Mouse (Mus musculus) CH12.LX (cell line): ENCODE measurements at regions not wholly inside any gene's neighbourhood (a gene's known extent, or its start where the extent isn't known, plus 50 kb on each side); places are given as distances from the start of the nearest gene placed in this dataset.

Experiments used
- DNase-seq: peaks from one replicate; pipeline ENCODE4 v3.0.0-alpha.2; 2013; ENCODE audit errors: extremely low read depth
- H3K27ac ChIP-seq: 2 replicates; pipeline ENCODE4 v1.5.1; 2012; ENCODE audit warnings: low read depth, mild to moderate bottlenecking, control low read depth, moderate library complexity; ENCODE audit not compliant: insufficient read depth
- H3K27me3 ChIP-seq: replicated peaks from 2 replicates; pipeline ENCODE3; 2012; ENCODE audit warnings: inconsistent platforms
- H3K36me3 ChIP-seq, 2 experiments: replicated peaks in 1 of 2; 2 replicates each; pipeline versions ENCODE3 to v1.6.1; 2012; ENCODE audit warnings: inconsistent platforms in 1 of 2, low read length in 1 of 2, mild to moderate bottlenecking in 1 of 2, mixed read lengths in 1 of 2, moderate library complexity in 1 of 2; ENCODE audit not compliant: control insufficient read depth in 1 of 2, insufficient read depth in 1 of 2
- H3K4me1 ChIP-seq, 2 experiments: 2 replicates each; pipeline ENCODE4 v1.6.1; 2012; ENCODE audit warnings: inconsistent platforms in 1 of 2, moderate library complexity in 1 of 2; ENCODE audit not compliant: insufficient read depth in 2 of 2, control insufficient read depth in 1 of 2
- H3K4me2 ChIP-seq: 2 replicates; pipeline ENCODE4 v1.6.1; 2012; ENCODE audit warnings: low read depth, mild to moderate bottlenecking, control low read depth; ENCODE audit not compliant: poor library complexity, insufficient read depth, severe bottlenecking
- H3K4me3 ChIP-seq, 3 experiments: fragments of 150-350 bp in 1 of 3; sonication (generic) in 1 of 3; replicated peaks in 1 of 3; 2 replicates each; pipeline versions ENCODE3 to v1.5.1; 2011 to 2012; ENCODE audit warnings: low read depth in 2 of 3, low read length in 2 of 3, mild to moderate bottlenecking in 2 of 3, moderate library complexity in 2 of 3, control low read depth in 1 of 3, improper control_type of control experiment in 1 of 3, inconsistent platforms in 1 of 3, mixed read lengths in 1 of 3; ENCODE audit not compliant: poor library complexity in 1 of 3
- H3K79me2 ChIP-seq: replicated peaks from 2 replicates; pipeline ENCODE4 v1.6.1; 2012; ENCODE audit warnings: mild to moderate bottlenecking, moderate library complexity; ENCODE audit not compliant: control insufficient read depth, poor library complexity, insufficient read depth, severe bottlenecking; ENCODE audit errors: extremely low read depth
- H3K9ac ChIP-seq: 2 replicates; pipeline ENCODE4 v1.6.1; 2012; ENCODE audit warnings: low read depth, mild to moderate bottlenecking, control low read depth, moderate library complexity; ENCODE audit not compliant: insufficient read depth
- H3K9me3 ChIP-seq: replicated peaks from 2 replicates; pipeline ENCODE3; 2012; ENCODE audit warnings: low read length, inconsistent platforms, mixed read lengths
- CHD1 ChIP-seq: IDR thresholded peaks from 2 replicates; pipeline ENCODE4 v1.6.1; 2012; ENCODE audit warnings: low read depth, low read length, improper control_type of control experiment, inconsistent platforms
- CHD2 ChIP-seq: IDR thresholded peaks from 2 replicates; pipeline ENCODE4 v1.6.1; 2011; ENCODE audit warnings: low read length, improper control_type of control experiment
- CTCF ChIP-seq, 2 experiments: IDR thresholded peaks in 1 of 2; conservative IDR thresholded peaks in 1 of 2; 2 replicates each; pipeline ENCODE4 v1.5.1; 2011 to 2012; ENCODE audit warnings: low read depth in 2 of 2, low read length in 2 of 2, improper control_type of control experiment in 1 of 2, inconsistent platforms in 1 of 2, mild to moderate bottlenecking in 1 of 2, moderate library complexity in 1 of 2
- ELF1 ChIP-seq: IDR thresholded peaks from 2 replicates; pipeline ENCODE4 v1.6.1; 2014; ENCODE audit warnings: low read depth, mild to moderate bottlenecking, inconsistent platforms, low read length, improper control_type of control experiment
- ETS1 ChIP-seq: conservative IDR thresholded peaks from 2 replicates; pipeline ENCODE4 v1.6.1; 2012; ENCODE audit warnings: low read depth, mild to moderate bottlenecking, inconsistent platforms, low read length, improper control_type of control experiment, moderate library complexity
- GABPA ChIP-seq: IDR thresholded peaks from 2 replicates; pipeline ENCODE4 v1.6.1; 2012; ENCODE audit warnings: low read depth, low read length, improper control_type of control experiment, inconsistent platforms; ENCODE audit not compliant: insufficient replicate concordance
- IRF4 ChIP-seq: IDR thresholded peaks from 2 replicates; pipeline ENCODE4 v1.6.1; 2014; ENCODE audit warnings: low read depth, mild to moderate bottlenecking, inconsistent platforms, low read length, improper control_type of control experiment
- KAT2A ChIP-seq: IDR thresholded peaks from 2 replicates; pipeline ENCODE4 v1.6.1; 2012; ENCODE audit warnings: low read length, improper control_type of control experiment, inconsistent platforms; ENCODE audit not compliant: insufficient replicate concordance
- MAX ChIP-seq: IDR thresholded peaks from 2 replicates; pipeline ENCODE4 v1.6.1; 2011; ENCODE audit warnings: low read length, improper control_type of control experiment
- MEF2A ChIP-seq: IDR thresholded peaks from 2 replicates; pipeline ENCODE4 v1.6.1; 2014; ENCODE audit warnings: low read depth, mild to moderate bottlenecking, inconsistent platforms, low read length, improper control_type of control experiment, borderline replicate concordance
- MYC ChIP-seq: IDR thresholded peaks from 2 replicates; pipeline ENCODE4 v1.6.1; 2011; ENCODE audit warnings: low read depth, mild to moderate bottlenecking, improper control_type of control experiment, low read length
- PAX5 ChIP-seq: IDR thresholded peaks from 2 replicates; pipeline ENCODE4 v1.6.1; 2012; ENCODE audit warnings: low read length, inconsistent platforms, mixed read lengths
- RCOR1 ChIP-seq: conservative IDR thresholded peaks from 2 replicates; pipeline ENCODE4 v1.6.1; 2012; ENCODE audit warnings: low read depth, mild to moderate bottlenecking, inconsistent platforms, low read length, improper control_type of control experiment
- SIN3A ChIP-seq: IDR thresholded peaks from 2 replicates; pipeline ENCODE4 v1.6.1; 2012; ENCODE audit warnings: low read length, improper control_type of control experiment, inconsistent platforms
- SMC3 ChIP-seq: IDR thresholded peaks from 2 replicates; pipeline ENCODE4 v1.6.1; 2011; ENCODE audit warnings: low read depth, low read length, improper control_type of control experiment
- TBP ChIP-seq: conservative IDR thresholded peaks from 2 replicates; pipeline ENCODE4 v1.6.1; 2011; ENCODE audit warnings: low read depth, low read length, improper control_type of control experiment
- TCF12 ChIP-seq: IDR thresholded peaks from 2 replicates; pipeline ENCODE4 v1.6.1; 2014; ENCODE audit warnings: low read depth, mild to moderate bottlenecking, inconsistent platforms, low read length, improper control_type of control experiment
- ZKSCAN1 ChIP-seq: IDR thresholded peaks from 2 replicates; pipeline ENCODE4 v1.6.1; 2012; ENCODE audit warnings: low read depth, inconsistent platforms, low read length, improper control_type of control experiment, borderline replicate concordance
- ZMIZ1 ChIP-seq: IDR thresholded peaks from 2 replicates; pipeline ENCODE4 v1.6.1; 2012; ENCODE audit warnings: low read depth, mild to moderate bottlenecking, inconsistent platforms, low read length, improper control_type of control experiment
- dilution Hi-C: fragments of 300-500 bp; cut with MboI; formaldehyde crosslinking; loops from 2 replicates; pipeline ENCODE4 v1.14.3; 2020; ENCODE audit warnings: low sequenced_read_pairs; ENCODE audit not compliant: extremely low pct_unique_long_range_greater_than_20kb, extremely low pct_ligation_motif_present
- in situ Hi-C: fragments of 300-500 bp; cut with MboI; formaldehyde crosslinking; loops from 3 replicates; pipeline ENCODE4 v1.14.3; 2019; ENCODE audit warnings: low sequenced_read_pairs, low pct_ligation_motif_present, low pct_unique_long_range_greater_than_20kb, mixed read lengths

GRCm38 (mm10) chr15:60732416-60732815 is 121.2 kb downstream of the Fam84b start:
- Histone ChIP-seq H3K79me2 (no peaks in the 10 kb centered on the region), H3K4me1 (0 out of 4 replicates have a peak, but pooled peaks cover 0 to 2% of the 10 kb centered on the region in 2 experiments), H3K27me3 (no peaks in the 10 kb centered on the region), H3K4me2 (no peak overlapping the region), H3K36me3 (no peaks in the 10 kb centered on the region), H3K9ac (no peak overlapping the region), H3K9me3 (no peaks in the 10 kb centered on the region), H3K4me3 (no peak overlapping the region), H3K27ac (no peak overlapping the region)
- dilution Hi-C loops (no loop called here), in situ Hi-C loops (no loop called here)
- TF ChIP-seq TCF12 = no peak
- no peak for TF ChIP-seq SIN3A
- TF ChIP-seq GABPA = no peak
- TF ChIP-seq RCOR1 = no peak
- no peak for TF ChIP-seq KAT2A
- no peak for TF ChIP-seq ZKSCAN1
- TF ChIP-seq ZMIZ1 = no peak
- TF ChIP-seq MEF2A = no peak
- no peak for TF ChIP-seq ELF1
- TF ChIP-seq SMC3 = no peak
- no peak for TF ChIP-seq CHD2
- no peak for TF ChIP-seq CHD1
- no peak for TF ChIP-seq TBP
- no peak for DNase-seq

GRCm38 (mm10) chr15:60728754-60729153 is 124.8 kb downstream of the Fam84b start:
- H3K4me2 ChIP-seq = no peak overlapping the region
- in situ Hi-C loops = no loop called here
- dilution Hi-C loops = no loop called here
- H3K4me3 ChIP-seq = no peak overlapping the region
- no peaks in the 10 kb centered on the region for H3K9me3 ChIP-seq
- no peak for TF ChIP-seq PAX5
- no peak for TF ChIP-seq ETS1
- TF ChIP-seq ZKSCAN1 = no peak
- no peak for TF ChIP-seq MYC
- no peak for TF ChIP-seq GABPA
- no peak for TF ChIP-seq MAX
- TF ChIP-seq IRF4 = no peak
- TF ChIP-seq CTCF (conservative IDR thresholded peaks at IDR 0.05 in 1 of 2, IDR thresholded peaks at IDR 0.05 in 1 of 2; ENCODE audit: low read depth in 2 of 2, low read length in 2 of 2) = no peak
- TF ChIP-seq, all 38 proteins: peak for 0
- no peaks in the 10 kb centered on the region for H3K79me2 ChIP-seq
- H3K4me1 ChIP-seq = no peaks in the 10 kb centered on the region
- no peak overlapping the region for H3K27ac ChIP-seq
- no peak for DNase-seq
- no peak overlapping the region for H3K9ac ChIP-seq
- no peaks in the 10 kb centered on the region for H3K36me3 ChIP-seq
- H3K27me3 ChIP-seq = no peaks in the 10 kb centered on the region
